Comparison of ENCODE assay signal across 25 mouse cellular contexts in the genomic region with DNA sequence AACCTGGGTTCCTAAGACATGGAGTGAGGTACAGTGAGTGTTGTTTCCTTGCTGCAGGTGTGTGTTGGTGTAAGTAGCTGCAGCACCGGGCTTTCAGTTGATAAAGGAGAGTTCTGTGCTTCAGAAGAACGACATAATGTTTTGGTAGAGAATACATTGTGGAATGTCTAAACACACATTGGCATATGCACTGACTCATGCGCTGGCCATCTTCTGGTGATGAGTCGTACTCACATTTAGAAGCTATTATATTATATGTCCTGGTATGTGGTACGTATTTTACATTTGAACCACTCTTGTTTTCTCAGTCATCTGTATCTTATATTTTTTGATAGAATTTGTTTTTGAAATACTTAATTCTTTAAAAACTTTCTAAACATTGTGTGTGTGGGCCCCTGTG. TPM values are rescaled to one million over a fixed set of nuclear protein-coding genes. Genes with fewer than 3 reads are reported as not detected.
DNase-seq lines count a peak whose midpoint lies in the region; ATAC-seq and TF ChIP-seq lines count a peak whose summit lies in the region.
"Had no signal": no experiment of that assay in that cellular context is flagged by ENCODE, and none has a peak within 500 bp of the region (broad histone marks: within the 10 kb centered on the region; RNA-seq: fewer than 3 reads in every experiment).

No protein-coding gene starts in this region.

- H3K27me3 ChIP-seq in Patski: no peaks in the 10 kb centered on the region
- H3K27me3 ChIP-seq in kidney, embryonic 15.5 days: no peaks in the 10 kb centered on the region
- H3K27me3 ChIP-seq in intestine, postnatal 0 days (replicated peaks; ENCODE audit: control insufficient read depth, insufficient read depth, low read length): no peaks in the 10 kb centered on the region
- H3K27me3 ChIP-seq: CH12.LX had no signal

- H3K36me3 ChIP-seq in kidney, embryonic 15.5 days: no peaks in the 10 kb centered on the region
- no peaks in the 10 kb centered on the region for H3K36me3 ChIP-seq in intestine, postnatal 0 days (ENCODE audit: control insufficient read depth, insufficient read depth)
- H3K36me3 ChIP-seq: G1E had no signal

- no peak overlapping the region for H3K4me3 ChIP-seq in kidney, embryonic 15.5 days (replicated peaks)
- no peak overlapping the region for H3K4me3 ChIP-seq in intestine, postnatal 0 days (ENCODE audit: low read depth, low read length)

- CTCF ChIA-PET in Patski (lab: Charles Lee): interaction anchor here (1.1 to 2.0 kb wide), 3 partner anchors 32 to 85 kb away, joined by 3 to 5 read pairs (median 3); no protein-coding TSS in a partner anchor

- peak; percentile 80 for DNase-seq in 3T3-L1 (ENCODE audit: low read depth, low spot score)
- DNase-seq in Muller cell, postnatal 12 days (ENCODE audit: inconsistent ontology term): peak; percentile 12
- DNase-seq in NIH3T3 (ENCODE audit: low read depth): peak; percentile 70
- DNase-seq in Patski (ENCODE audit: low read depth, low spot score): peak; percentile 17
- no peak for DNase-seq in layer of hippocampus, adult 9-10 months (ENCODE audit: low spot score)
- no peak for DNase-seq in B cell, adult 2 months
- DNase-seq: adrenal gland, adult 2 months; adrenal gland, adult 8-10 months; adrenal gland, postnatal 10 days; adrenal gland, postnatal 14 days; adrenal gland, postnatal 25 days; adrenal gland, postnatal 36 days; cerebellum, adult 11 months; cerebellum, adult 11-12 months; cerebellum, adult 18-20 months; cerebellum, adult 2 months; cerebellum, adult 8-10 months; cerebellum, adult 9-10 months; cerebellum, adult 9-11 months had no signal

- no peak overlapping the region for H3K4me2 ChIP-seq in kidney, embryonic 15.5 days
- no peak overlapping the region for H3K4me2 ChIP-seq in intestine, postnatal 0 days (replicated peaks; ENCODE audit: low read depth)

- no peak overlapping the region for H3K27ac ChIP-seq in kidney, embryonic 15.5 days
- H3K27ac ChIP-seq in intestine, postnatal 0 days (ENCODE audit: low read depth, low read length): no peak overlapping the region

- H3K9ac ChIP-seq in kidney, embryonic 15.5 days: no peak overlapping the region
- H3K9ac ChIP-seq in intestine, postnatal 0 days (ENCODE audit: low read depth, low read length): no peak overlapping the region

- H3K4me1 ChIP-seq in kidney, embryonic 15.5 days: 0 out of 2 replicates have a peak, but pooled peaks cover 2% of the 10 kb centered on the region
- no peaks in the 10 kb centered on the region for H3K4me1 ChIP-seq in intestine, postnatal 0 days (replicated peaks; ENCODE audit: control insufficient read depth, insufficient read depth, low read length)

- peak; percentile 62 for ATAC-seq in Patski
- ATAC-seq in kidney, embryonic 15.5 days (replicated peaks; ENCODE audit: low FRiP score): no peak
- no peak for ATAC-seq in intestine, postnatal 0 days
- ATAC-seq: activated CD4-positive, CD25-positive, alpha-beta regulatory T cell, adult 4 months; CD4-positive, CD25-positive, alpha-beta regulatory T cell, adult 4 months had no signal

- no peaks in the 10 kb centered on the region for H3K9me3 ChIP-seq in kidney, embryonic 15.5 days (replicated peaks)
- no peaks in the 10 kb centered on the region for H3K9me3 ChIP-seq in intestine, postnatal 0 days (ENCODE audit: control insufficient read depth)
- H3K9me3 ChIP-seq: G1E had no signal

- whole genome bisulfite sequencing in kidney, embryonic 15.5 days: 88% methylated on average over 5 of the region's 5 CpGs
- WGBS in intestine, postnatal 0 days: 74% methylated on average over 5 of the region's 5 CpGs

- POLR2A ChIA-PET in Patski (lab: Charles Lee): interaction anchor here (0.6 kb wide), 1 partner anchor 24 kb away, joined by 3 read pairs; no protein-coding TSS in a partner anchor

- in situ Hi-C loops in Patski (cut with MboI; ENCODE audit: low pct_unique_long_range_greater_than_20kb): no loop called here

- TF ChIP-seq CTCF in Patski (IDR thresholded peaks at IDR 0.05): no peak
- TF ChIP-seq CTCF in intestine, postnatal 0 days (IDR thresholded peaks at IDR 0.05; ENCODE audit: low read depth): no peak

RNA-seq across cellular contexts. Expression of a gene that starts 46.2 kb away (rescaled TPM):
- polyA plus RNA-seq in Patski (2021): 9.0 TPM
- polyA plus RNA-seq in kidney, embryonic 15.5 days (2015; fragmentation: Nextera tagmentation; extraction: Ambion mirVana): 13.9 and 14.4 TPM in 2 replicates
- 2.9 and 3.4 TPM in 2 replicates for polyA plus RNA-seq in intestine, postnatal 0 days (2015; fragmentation: Nextera tagmentation; extraction: Ambion mirVana)

Comparison
In these comparisons a context has a peak if more than half of its experiments do, and no peak if none do; other contexts are left out.
1. DNase-seq: peak in 3T3-L1 (single experiment), Muller cell, postnatal 12 days (single experiment), NIH3T3 (single experiment) and Patski (single experiment); none in layer of hippocampus, adult 9-10 months (single experiment) and B cell, adult 2 months (0 of 2).